Mouse (Mus musculus) embryonic fibroblast, embryonic 13.5 days (primary cell): Measurements from ENCODE around the gene Stk11ip.

Experiments
- CTCF ChIP-seq: IDR thresholded peaks from 2 replicates; pipeline ENCODE4 v1.5.1; 2011; ENCODE audit warnings: mild to moderate bottlenecking, control low read depth, low read length, moderate library complexity, borderline replicate concordance; ENCODE audit not compliant: insufficient read depth
- POLR2A ChIP-seq: IDR thresholded peaks from 2 replicates; pipeline ENCODE4 v1.6.1; 2011; ENCODE audit warnings: low read depth, mild to moderate bottlenecking, control low read depth, low read length, moderate library complexity

GRCm38 (mm10) chr1:75565616-75566015, 44.3 kb downstream of the Stk11ip start:
- TF ChIP-seq CTCF (no peak), POLR2A (no peak)
